Mouse (Mus musculus): ENCODE measurements around the gene Emilin1. TPM values are rescaled to one million over a fixed set of nuclear protein-coding genes. Genes with fewer than 3 reads are reported as not detected.

The Emilin1 gene
- polyA plus RNA-seq, 1 experiment from 2014 or later = 245 TPM

DNA sequence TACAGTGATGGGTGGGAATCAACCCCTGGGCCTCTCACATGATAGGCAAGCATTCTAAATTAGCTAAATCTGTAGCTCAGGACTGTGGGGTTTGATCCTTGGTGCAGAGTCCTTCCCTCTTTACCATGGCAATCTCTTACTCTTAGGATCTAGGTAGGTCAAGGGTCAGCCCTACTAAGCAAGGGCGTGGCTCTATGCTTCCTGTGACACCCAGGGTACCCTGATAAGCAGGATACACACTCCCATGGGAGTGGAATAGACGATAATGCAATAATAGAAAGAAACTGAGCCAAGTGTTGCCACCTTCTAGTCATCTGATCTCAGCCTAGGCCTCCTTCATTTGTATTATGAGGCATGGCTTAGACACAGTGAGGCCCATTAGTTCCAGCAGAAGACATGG lies 56.2 kb downstream of the Emilin1 start:
- 53% methylated on average over 2 of the region's 2 CpGs for WGBS
- H3K9ac ChIP-seq (ENCODE audit: low read length) = no peak overlapping the region
- no peaks in the 10 kb centered on the region for H3K27me3 ChIP-seq (ENCODE audit: control insufficient read depth, insufficient read depth, low read length)
- no peak overlapping the region for H3K27ac ChIP-seq (ENCODE audit: low read length)
- no peaks in the 10 kb centered on the region for H3K9me3 ChIP-seq (replicated peaks; ENCODE audit: control insufficient read depth, low read length)
- no peak overlapping the region for H3K4me3 ChIP-seq (replicated peaks; ENCODE audit: low read length)
- no peak overlapping the region for H3K4me2 ChIP-seq (ENCODE audit: low read depth, low read length)
- H3K4me1 ChIP-seq (ENCODE audit: control insufficient read depth, insufficient read depth, low read length) = no peaks in the 10 kb centered on the region
- peak; percentile 80; the same call in 1 of the 2 replicates for ATAC-seq (ENCODE audit: insufficient read depth, low FRiP score)
- no peaks in the 10 kb centered on the region for H3K36me3 ChIP-seq (ENCODE audit: control insufficient read depth, insufficient read depth, low read length)

Other genes with a start within 250 kb of the Emilin1 start
- 161 and 175 TPM in 2 replicates for gene Cenpa, start 246.6 kb upstream of the Emilin1 start, polyA plus RNA-seq (2015; fragmentation: Nextera tagmentation; extraction: Ambion mirVana)
- gene Dpysl5, start 201.8 kb upstream of the Emilin1 start, polyA plus RNA-seq (2015; fragmentation: Nextera tagmentation; extraction: Ambion mirVana) = 6.8 and 7.2 TPM in 2 replicates
- gene Mapre3, start 98.8 kb upstream of the Emilin1 start, polyA plus RNA-seq (2015; fragmentation: Nextera tagmentation; extraction: Ambion mirVana) = 15.1 and 20.0 TPM in 2 replicates
- gene Tmem214, start 45.4 kb upstream of the Emilin1 start, polyA plus RNA-seq (2015; fragmentation: Nextera tagmentation; extraction: Ambion mirVana) = 85.7 and 93.7 TPM in 2 replicates
- gene Agbl5, start 24.7 kb upstream of the Emilin1 start, polyA plus RNA-seq (2015; fragmentation: Nextera tagmentation; extraction: Ambion mirVana) = 16.7 and 18.4 TPM in 2 replicates
- 434 and 465 TPM in 2 replicates for gene Ost4, start 5.6 kb upstream of the Emilin1 start, polyA plus RNA-seq (2015; fragmentation: Nextera tagmentation; extraction: Ambion mirVana)
- gene Khk, start 8.0 kb downstream of the Emilin1 start, polyA plus RNA-seq (2015; fragmentation: Nextera tagmentation; extraction: Ambion mirVana) = 28.8 and 31.8 TPM in 2 replicates
- 12.3 and 14.3 TPM in 2 replicates for gene Cgref1, start 32.2 kb downstream of the Emilin1 start, polyA plus RNA-seq (2015; fragmentation: Nextera tagmentation; extraction: Ambion mirVana)
- gene Preb, start 47.0 kb downstream of the Emilin1 start, polyA plus RNA-seq (2015; fragmentation: Nextera tagmentation; extraction: Ambion mirVana) = 131 and 154 TPM in 2 replicates
- gene Tcf23, start 55.3 kb downstream of the Emilin1 start, polyA plus RNA-seq (2015; fragmentation: Nextera tagmentation; extraction: Ambion mirVana) = 0.99 and 1.1 TPM in 2 replicates
- 163 and 167 TPM in 2 replicates for gene Atraid, start 134.9 kb downstream of the Emilin1 start, polyA plus RNA-seq (2015; fragmentation: Nextera tagmentation; extraction: Ambion mirVana)
- 9.5 and 10.3 TPM in 2 replicates for gene Slc5a6, start 135.5 kb downstream of the Emilin1 start, polyA plus RNA-seq (2015; fragmentation: Nextera tagmentation; extraction: Ambion mirVana)
- gene Cad, start 141.4 kb downstream of the Emilin1 start, polyA plus RNA-seq (2015; fragmentation: Nextera tagmentation; extraction: Ambion mirVana) = 26.0 and 26.8 TPM in 2 replicates
- gene Dnajc5g, start 192.9 kb downstream of the Emilin1 start, polyA plus RNA-seq (2015; fragmentation: Nextera tagmentation; extraction: Ambion mirVana) = not detected in 2 replicates
- gene Slc30a3, start 194.8 kb downstream of the Emilin1 start, polyA plus RNA-seq (2015; fragmentation: Nextera tagmentation; extraction: Ambion mirVana) = 0.25 and 0.30 TPM in 2 replicates
- gene Trim54, start 203.3 kb downstream of the Emilin1 start, polyA plus RNA-seq (2015; fragmentation: Nextera tagmentation; extraction: Ambion mirVana) = 5.9 TPM in 1 of 2 replicates, not detected in the other
- not detected in 2 replicates for gene Ucn, start 225.4 kb downstream of the Emilin1 start, polyA plus RNA-seq (2015; fragmentation: Nextera tagmentation; extraction: Ambion mirVana)
- gene Mpv17, start 240.8 kb downstream of the Emilin1 start, polyA plus RNA-seq (2015; fragmentation: Nextera tagmentation; extraction: Ambion mirVana) = 61.7 and 63.8 TPM in 2 replicates